Mouse (Mus musculus) T-cell, adult 66 days (primary cell): Measurements from ENCODE around the gene Chd1. TPM values are rescaled to one million over a fixed set of nuclear protein-coding genes. Genes with fewer than 3 reads are reported as not detected.

Experiments
- total RNA-seq, 2 experiments: library from RNA; stranded (reverse); gene quantifications; 3 replicates in 1 of 2; 4 replicates in 1 of 2; pipeline ENCODE4 v1.2.4; 2023

Gene Chd1
- total RNA-seq = 100 to 1,000 TPM; 108 to 114 TPM

GRCm38 (mm10) chr17:15704475-15705300 lies at the start of gene Chd1:
TSS of gene Chd1 (plus strand) at chr17:15704967.

Other genes with a start within 250 kb of the Chd1 start
- 100 to 1,000 TPM; 129 to 136 TPM for gene Psmb1, start 205.2 kb upstream of the Chd1 start, total RNA-seq
- 10 to 100 TPM; 48.4 to 54.3 TPM for gene Tbp, start 205.1 kb upstream of the Chd1 start, total RNA-seq
- gene Pdcd2, start 177.7 kb upstream of the Chd1 start, total RNA-seq = 10 to 100 TPM; 48.9 to 59.4 TPM
- 10 to 100 TPM; 13.4 to 15.1 TPM for gene Prdm9, start 140.6 kb upstream of the Chd1 start, total RNA-seq
- gene Rgmb, start 126.1 kb downstream of the Chd1 start, total RNA-seq = 10 to 100 TPM in 1 of 2 experiments, 1 to 10 TPM in 1; 9.2 to 11.1 TPM